Mouse (Mus musculus) embryonic stem cell, embryonic (primary cell): ENCODE results near the gene Cenpe.

Experiments
- CTCF ChIA-PET, 4 experiments: fragments of 300-600 bp in 2 of 4; fragments of 350-600 bp in 2 of 4; sonication (Branson Sonifier 250); formaldehyde crosslinking; loops; one replicate each; lab custom pipeline; 2022; ENCODE audit warnings: inconsistent platforms in 2 of 4; lab: Charles Lee
- POLR2A ChIA-PET, 4 experiments: fragments of 300-600 bp in 2 of 4; fragments of 350-600 bp in 2 of 4; sonication (Branson Sonifier 250); formaldehyde crosslinking; loops; one replicate each; lab custom pipeline; 2022; ENCODE audit warnings: antibody characterized with exemption in 4 of 4, inconsistent platforms in 1 of 4; lab: Charles Lee

The Cenpe gene

GRCm38 (mm10) chr3:135269391-135269990 is 57.2 kb downstream of the Cenpe start:
- ChIA-PET POLR2A (interaction anchor here in 2 of 4 experiments (0.7 to 6.1 kb wide), 4 partner anchors 9 to 39 kb away, joined by 3 to 24 read pairs (median 4); partner anchors contain the start of gene Bdh2 (in 2 of the 2)), CTCF (no interaction called here)

GRCm38 (mm10) chr3:135272627-135273026 is 60.3 kb downstream of the Cenpe start:
- ChIA-PET CTCF (interaction anchor here in 1 of 4 experiments (1.1 kb wide), 1 partner anchor 9 kb away, joined by 4 read pairs; the partner anchor contains the start of gene Bdh2), POLR2A (interaction anchor here in 1 of 4 experiments (0.9 kb wide), 1 partner anchor 65 kb away, joined by 3 read pairs; no protein-coding TSS in a partner anchor)

DNA sequence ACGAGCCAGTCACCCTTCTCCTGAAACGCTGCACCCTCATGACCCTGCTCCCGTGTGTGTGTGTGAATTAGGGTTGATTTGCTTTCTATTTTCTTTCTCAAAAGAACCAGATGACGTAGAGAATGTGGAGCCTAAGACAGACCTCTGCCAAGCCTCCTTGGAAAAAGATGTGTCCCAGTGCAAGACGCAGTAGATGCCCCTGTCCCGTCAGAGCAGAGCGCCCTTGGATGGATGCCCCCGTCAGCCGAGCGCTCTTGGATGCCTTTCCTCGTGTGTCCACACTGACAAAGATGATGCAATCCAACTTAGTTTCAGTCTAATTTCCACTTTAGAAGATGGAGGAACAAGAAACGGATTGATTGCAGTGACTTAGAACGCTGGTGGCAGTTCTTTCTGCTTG is 60.7 kb downstream of the Cenpe start:
- CTCF ChIA-PET = interaction anchor here in 1 of 4 experiments (1.1 kb wide), 1 partner anchor 8 kb away, joined by 4 read pairs; the partner anchor contains the start of gene Bdh2
- POLR2A ChIA-PET = no interaction called here

DNA sequence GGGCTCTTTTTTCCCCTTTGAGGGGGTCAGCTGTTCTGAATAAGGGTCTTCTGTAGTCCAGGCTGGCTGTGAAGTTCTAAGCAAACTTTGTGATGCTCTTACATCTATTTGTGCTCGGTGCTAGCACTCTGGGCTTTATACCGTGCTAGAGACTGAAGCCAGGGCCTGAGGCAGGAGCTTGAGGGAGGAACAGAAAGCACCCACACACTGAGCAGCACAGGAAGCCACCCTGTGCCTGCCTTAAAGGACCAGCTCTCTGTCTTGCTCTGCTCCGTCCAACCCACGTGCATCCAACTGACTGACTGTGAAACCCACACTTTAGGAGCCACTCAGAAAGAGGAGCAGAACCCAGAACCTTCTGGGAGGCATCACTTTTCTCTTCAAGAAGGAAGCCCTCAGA is 67.8 kb downstream of the Cenpe start:
- CTCF ChIA-PET = interaction anchor here in 3 of 4 experiments (1.2 to 1.9 kb wide), 11 partner anchors 27 to 914 kb away, joined by 3 to 26 read pairs (median 5); partner anchors contain the start of gene Slc9b2 (in 1 of the 3)
- POLR2A ChIA-PET = interaction anchor here in 2 of 4 experiments (0.6 to 5.5 kb wide), 5 partner anchors 10 to 451 kb away, joined by 3 to 24 read pairs (median 4); no protein-coding TSS in a partner anchor

- ChIA-PET POLR2A (interaction anchor here (0.6 to 5.5 kb wide), 13 partner anchors 11 to 450 kb away, joined by 3 to 24 read pairs (median 3); no protein-coding TSS in a partner anchor), CTCF (interaction anchor here (0.5 to 1.9 kb wide), 43 partner anchors 8 to 913 kb away, joined by 3 to 26 read pairs (median 4); partner anchors contain the start of genes Slc9b2 (in 1 of the 4) and Ube2d3 (in 1 of the 4))
Observed at GRCm38 (mm10) chr3:135280669-135281415, 68.5 kb downstream of the Cenpe start, which contains the start of gene Bdh2. Bdh2 (plus strand) TSS chr3:135281221.

GRCm38 (mm10) chr3:135281701-135282100 is 69.4 kb downstream of the Cenpe start:
- CTCF ChIA-PET = interaction anchor here (0.5 to 1.9 kb wide), 38 partner anchors 9 to 450 kb away, joined by 3 to 26 read pairs (median 4); partner anchors contain the start of genes Slc9b2 (in 1 of the 4) and Ube2d3 (in 1 of the 4)
- POLR2A ChIA-PET = interaction anchor here in 2 of 4 experiments (0.7 to 5.5 kb wide), 8 partner anchors 11 to 449 kb away, joined by 3 to 24 read pairs (median 3); no protein-coding TSS in a partner anchor

DNA sequence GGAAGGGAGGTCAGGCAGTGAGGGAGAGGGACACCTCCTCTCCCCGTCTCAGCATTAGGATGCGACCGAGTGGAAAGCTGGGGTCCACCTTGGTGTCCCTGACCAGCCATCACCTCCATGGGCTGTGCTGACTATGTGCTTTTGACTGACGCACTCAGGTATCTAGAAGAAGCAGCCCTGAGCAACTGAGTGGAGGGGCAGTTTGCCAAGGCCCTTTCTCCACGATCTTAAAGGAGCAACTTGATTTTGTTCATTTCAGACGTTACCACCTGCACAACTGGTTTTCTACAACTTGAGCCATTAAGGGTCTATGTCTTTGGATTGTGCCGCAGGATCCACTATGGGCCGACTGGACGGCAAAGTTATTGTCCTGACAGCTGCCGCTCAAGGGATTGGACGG is 72.9 kb downstream of the Cenpe start:
- ChIA-PET POLR2A (no interaction called here), CTCF (no interaction called here)

DNA sequence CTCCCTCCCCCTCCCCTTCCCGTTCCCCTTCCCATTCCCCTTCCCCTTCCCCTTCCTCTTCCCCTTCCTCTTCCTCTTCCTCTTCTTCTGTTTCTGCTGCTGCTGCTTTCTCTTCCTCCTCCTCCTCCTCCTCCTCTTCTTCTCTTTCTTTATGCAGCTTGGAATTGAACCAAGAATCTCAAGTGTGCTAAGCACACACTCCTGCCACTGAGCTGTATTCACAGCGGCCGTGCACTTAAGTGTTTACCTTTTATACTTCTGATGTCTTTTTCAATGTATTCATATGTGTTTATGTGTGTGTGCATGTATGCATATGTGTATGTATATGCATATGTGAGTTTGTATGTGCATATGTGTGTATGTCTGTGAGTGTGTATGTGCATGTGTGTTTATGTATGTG is 73.5 kb downstream of the Cenpe start:
- ChIA-PET POLR2A (interaction anchor here in 1 of 4 experiments (1.0 kb wide), 1 partner anchor 8 kb away, joined by 9 read pairs; no protein-coding TSS in a partner anchor), CTCF (interaction anchor here in 1 of 4 experiments (0.7 kb wide), 1 partner anchor 43 kb away, joined by 3 read pairs; no protein-coding TSS in a partner anchor)

DNA sequence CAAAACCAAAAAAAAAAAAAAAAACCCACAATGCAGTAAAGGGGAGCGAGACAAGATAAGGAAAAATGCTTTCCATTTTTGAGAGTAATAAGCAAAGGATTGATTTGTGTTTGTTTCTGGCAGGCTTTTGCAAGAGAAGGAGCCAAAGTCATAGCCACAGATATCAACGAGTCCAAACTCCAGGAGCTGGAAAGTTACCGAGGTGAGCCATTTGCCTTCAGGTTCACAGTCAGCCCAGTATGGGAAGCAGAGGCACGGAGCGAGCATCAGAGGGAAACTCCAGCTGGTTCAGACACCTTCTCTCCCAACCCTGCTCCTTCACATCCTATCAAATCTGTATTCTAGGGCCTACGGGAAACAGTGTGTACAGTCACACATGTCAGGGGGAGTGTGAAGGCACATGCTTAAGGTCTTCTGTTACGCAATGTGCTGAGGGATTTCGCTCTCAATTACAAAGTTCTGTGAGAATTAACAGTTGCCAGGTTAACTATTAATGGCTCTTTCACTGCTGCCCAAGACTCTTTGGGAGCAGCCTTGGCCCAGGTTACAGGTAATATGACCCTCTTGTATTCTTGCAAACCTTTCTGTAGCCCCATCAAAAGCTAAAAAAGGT is 75.9 kb downstream of the Cenpe start:
- CTCF ChIA-PET = interaction anchor here in 2 of 4 experiments (0.6 to 1.0 kb wide), 3 partner anchors 14 to 425 kb away, joined by 3 to 9 read pairs (median 4); no protein-coding TSS in a partner anchor
- POLR2A ChIA-PET = interaction anchor here in 2 of 4 experiments (0.6 to 0.7 kb wide), 3 partner anchors 12 to 268 kb away, joined by 3 to 11 read pairs (median 3); no protein-coding TSS in a partner anchor

DNA sequence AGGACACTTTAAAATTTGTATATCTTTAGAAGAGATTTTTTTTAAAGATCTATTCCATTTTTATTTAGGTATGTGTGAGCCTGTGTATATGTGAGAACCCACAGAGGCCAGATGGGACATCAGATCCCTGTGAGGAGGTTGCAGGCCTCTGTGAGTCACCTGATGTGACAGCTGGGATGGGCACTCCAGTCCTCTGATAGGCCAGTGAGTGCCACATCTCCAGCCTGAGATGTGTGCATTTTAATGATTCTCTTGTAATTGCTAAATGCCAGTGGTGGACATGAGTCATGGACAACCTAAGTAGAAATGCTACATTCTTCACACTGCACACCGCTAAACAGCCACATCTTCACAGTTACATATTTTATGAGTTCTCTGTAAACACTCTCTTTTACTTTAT is 76.8 kb downstream of the Cenpe start:
- ChIA-PET CTCF (interaction anchor here in 1 of 4 experiments (0.6 to 1.0 kb wide), 2 partner anchors 15 to 425 kb away, joined by 3 to 4 read pairs; no protein-coding TSS in a partner anchor), POLR2A (interaction anchor here in 1 of 4 experiments (0.6 kb wide), 2 partner anchors 11 to 77 kb away, joined by 3 read pairs; no protein-coding TSS in a partner anchor)

DNA sequence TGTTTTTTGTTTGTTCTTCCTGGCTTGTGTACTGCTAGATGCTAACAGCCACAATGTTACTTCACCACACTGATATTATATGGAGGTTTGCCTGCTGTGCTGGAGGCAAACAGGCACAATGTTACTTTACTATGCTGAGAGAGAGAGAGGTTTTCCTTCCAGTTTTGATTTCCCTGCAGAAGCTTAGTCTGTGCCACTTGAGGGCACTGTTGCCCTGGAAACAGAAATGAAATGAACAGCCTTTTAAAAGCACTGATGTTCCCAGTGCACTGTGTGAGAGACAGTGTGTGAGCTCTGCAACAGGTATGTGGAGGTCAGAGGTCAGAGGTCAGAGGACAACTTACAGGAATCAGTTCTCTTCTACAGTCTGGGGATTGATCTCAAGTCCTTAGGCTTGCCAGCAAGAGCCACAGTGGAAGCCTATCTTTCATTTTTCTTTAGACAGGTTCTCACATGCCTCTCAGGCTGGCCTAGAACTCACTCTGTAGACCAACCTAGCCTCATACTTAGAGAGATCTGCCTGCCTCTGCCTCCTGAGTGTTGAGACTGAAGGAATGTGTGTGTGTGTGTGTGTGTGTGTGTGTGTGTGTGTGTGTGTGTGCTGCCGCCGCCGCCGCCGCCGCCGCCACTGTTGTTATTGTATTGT is 78.0 kb downstream of the Cenpe start:
- POLR2A ChIA-PET = interaction anchor here in 1 of 4 experiments (0.6 to 1.1 kb wide), 2 partner anchors 37 to 67 kb away, joined by 3 read pairs; no protein-coding TSS in a partner anchor
- CTCF ChIA-PET = interaction anchor here (0.6 to 1.9 kb wide), 13 partner anchors 9 to 1144 kb away, joined by 3 to 10 read pairs (median 4); partner anchors contain the start of genes Bdh2 (in 1 of the 4) and Slc9b2 (in 1 of the 4)

- ChIA-PET CTCF (interaction anchor here in 3 of 4 experiments (0.6 to 1.2 kb wide), 4 partner anchors 12 to 1984 kb away, joined by 3 read pairs; partner anchors contain the start of genes Bdh2 (in 2 of the 3) and Ppa2 (in 1 of the 3)), POLR2A (interaction anchor here in 2 of 4 experiments (0.6 to 1.1 kb wide), 2 partner anchors 9 to 11 kb away, joined by 3 read pairs; no protein-coding TSS in a partner anchor)
Observed at GRCm38 (mm10) chr3:135293703-135294102, 81.4 kb downstream of the Cenpe start.

GRCm38 (mm10) chr3:135295559-135295958 is 83.2 kb downstream of the Cenpe start:
- CTCF ChIA-PET = interaction anchor here in 2 of 4 experiments (0.8 kb wide), 2 partner anchors 14 kb away, joined by 4 read pairs; partner anchors contain the start of gene Bdh2 (in 2 of the 2)

GRCm38 (mm10) chr3:135298560-135298959 is 86.2 kb downstream of the Cenpe start:
- CTCF ChIA-PET = no interaction called here
- POLR2A ChIA-PET = interaction anchor here in 1 of 4 experiments (0.7 kb wide), 1 partner anchor 103 kb away, joined by 5 read pairs; no protein-coding TSS in a partner anchor

More at GRCm38 (mm10) chr3:135295559-135295958, 83.2 kb downstream of the Cenpe start:
- POLR2A ChIA-PET = no interaction called here

- POLR2A ChIA-PET = interaction anchor here in 1 of 4 experiments (0.6 kb wide), 1 partner anchor 11 kb away, joined by 3 read pairs; no protein-coding TSS in a partner anchor
- CTCF ChIA-PET = no interaction called here
Observed at GRCm38 (mm10) chr3:135300081-135300480, 87.7 kb downstream of the Cenpe start.

GRCm38 (mm10) chr3:135304060-135304459 is 91.7 kb downstream of the Cenpe start:
- ChIA-PET POLR2A (no interaction called here), CTCF (interaction anchor here in 1 of 4 experiments (1.1 to 1.8 kb wide), 2 partner anchors 23 to 100 kb away, joined by 3 to 4 read pairs; partner anchors contain the start of gene Bdh2)
